Mouse (Mus musculus): ENCODE results near the gene Aff3. TPM values are rescaled to one million over a fixed set of nuclear protein-coding genes. Genes with fewer than 3 reads are reported as not detected.

Gene Aff3
- total and polyA plus RNA-seq, 2 experiments from 2014 or later, result 23.1 to 55.6 TPM

DNA sequence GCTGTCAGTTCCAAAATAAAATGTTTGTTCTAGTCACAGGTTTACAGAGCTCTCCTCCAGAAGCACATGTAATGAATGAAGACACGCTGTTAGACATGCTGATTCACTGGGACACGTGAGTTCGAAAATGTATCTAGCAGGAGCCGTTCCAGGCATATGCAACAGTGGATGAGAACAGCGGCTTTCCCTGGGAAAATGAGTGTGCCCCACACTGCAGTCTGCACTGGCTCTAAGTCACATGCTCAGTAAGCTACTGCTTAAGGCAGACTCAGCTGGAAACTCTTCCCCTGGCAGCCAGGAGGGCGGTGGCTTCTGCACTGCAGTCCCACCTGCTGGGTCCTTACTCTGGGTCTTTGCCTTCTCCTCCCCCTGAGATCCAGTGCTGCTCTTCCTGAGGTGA, 271.2 kb downstream of the Aff3 start:
- TF ChIP-seq CTCF (IDR thresholded peaks at IDR 0.05; ENCODE audit: low read depth), result no peak
- Histone ChIP-seq H3K4me1 (ENCODE audit: insufficient read depth, low read length) (peaks cover 3% of the 10 kb centered on the region; the same call in 1 of the 2 replicates), H3K27me3 (ENCODE audit: insufficient read depth, low read length) (no peaks in the 10 kb centered on the region), H3K9ac (replicated peaks; ENCODE audit: low read length) (no peak overlapping the region), H3K9me3 (ENCODE audit: low read length) (no peaks in the 10 kb centered on the region), H3K27ac (no peak overlapping the region), H3K4me2 (ENCODE audit: low read depth, low read length) (no peak overlapping the region), H3K36me3 (ENCODE audit: insufficient read depth, low read length) (no peaks in the 10 kb centered on the region), H3K4me3 (ENCODE audit: low read length) (no peak overlapping the region)
- DNase-seq (ENCODE audit: low spot score) (peak; percentile 49), ATAC-seq (peak; percentile 58; the same call in 1 of the 2 replicates)
- 11% methylated on average over 6 of the region's 6 CpGs for WGBS

DNA sequence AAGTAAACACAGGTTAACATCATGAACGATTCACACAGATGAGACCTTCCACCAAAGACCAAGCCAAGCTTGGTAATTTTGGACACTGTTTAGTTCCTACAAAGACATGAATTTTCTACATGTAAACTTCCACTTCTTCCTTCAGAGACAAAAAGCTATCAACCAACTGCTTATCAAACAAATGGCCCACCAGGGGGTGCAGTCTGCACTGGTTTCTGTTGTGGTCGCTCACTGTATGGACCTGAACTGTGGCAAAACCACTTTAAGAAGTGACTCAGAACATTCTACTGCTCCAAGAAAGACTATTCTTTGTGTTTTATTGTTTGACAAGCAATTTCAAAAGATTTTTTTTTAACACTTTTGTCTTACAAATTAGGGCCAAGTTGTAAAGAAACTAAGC, 271.8 kb downstream of the Aff3 start:
- DNase-seq (ENCODE audit: low spot score) (peak; percentile 87), ATAC-seq (peak; percentile 35; the same call in 1 of the 2 replicates)
- 44% methylated on average over 2 of the region's 2 CpGs for WGBS
- Histone ChIP-seq H3K27me3 (ENCODE audit: insufficient read depth, low read length) (no peaks in the 10 kb centered on the region), H3K4me3 (ENCODE audit: low read length) (no peak overlapping the region), H3K4me1 (ENCODE audit: insufficient read depth, low read length) (peaks cover 3% of the 10 kb centered on the region; the same call in 1 of the 2 replicates), H3K4me2 (ENCODE audit: low read depth, low read length) (no peak overlapping the region), H3K27ac (no peak overlapping the region), H3K9ac (replicated peaks; ENCODE audit: low read length) (no peak overlapping the region), H3K36me3 (ENCODE audit: insufficient read depth, low read length) (no peaks in the 10 kb centered on the region), H3K9me3 (ENCODE audit: low read length) (no peaks in the 10 kb centered on the region)
- TF ChIP-seq CTCF (IDR thresholded peaks at IDR 0.05; ENCODE audit: low read depth), result peak; percentile 73

DNA sequence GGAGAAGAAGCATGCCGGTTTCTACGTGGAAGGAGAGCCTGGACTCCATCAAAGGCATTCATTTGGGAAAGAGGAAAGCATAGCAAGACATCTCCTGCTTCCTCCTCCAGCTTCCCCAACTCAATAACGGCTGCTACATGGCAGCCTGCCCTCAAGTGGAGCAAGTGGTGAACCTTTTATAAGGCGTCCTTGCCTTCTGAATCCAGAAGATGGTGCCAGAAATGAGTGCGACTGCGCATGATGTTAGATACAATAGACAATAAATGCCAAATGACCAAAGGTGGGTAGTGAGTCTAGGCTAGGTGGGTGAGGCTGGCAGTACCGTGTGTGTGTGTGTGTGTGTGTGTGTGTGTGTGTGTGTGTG, 273.9 kb downstream of the Aff3 start:
- Histone ChIP-seq H3K4me1 (ENCODE audit: insufficient read depth, low read length) (peaks cover 3% of the 10 kb centered on the region; the same call in 1 of the 2 replicates), H3K27me3 (ENCODE audit: insufficient read depth, low read length) (no peaks in the 10 kb centered on the region), H3K4me2 (ENCODE audit: low read depth, low read length) (no peak overlapping the region), H3K4me3 (ENCODE audit: low read length) (no peak overlapping the region), H3K36me3 (ENCODE audit: insufficient read depth, low read length) (no peaks in the 10 kb centered on the region), H3K27ac (0 out of 2 replicates have a peak overlapping the region, but pooled peaks have one; percentile 11), H3K9ac (replicated peaks; ENCODE audit: low read length) (no peak overlapping the region), H3K9me3 (ENCODE audit: low read length) (no peaks in the 10 kb centered on the region)
- TF ChIP-seq CTCF (IDR thresholded peaks at IDR 0.05; ENCODE audit: low read depth), result peak; percentile 68
- ATAC-seq, result no peak
- DNase-seq (ENCODE audit: low spot score), result peak; percentile 77
- WGBS, result 63% methylated on average over 7 of the region's 7 CpGs

DNA sequence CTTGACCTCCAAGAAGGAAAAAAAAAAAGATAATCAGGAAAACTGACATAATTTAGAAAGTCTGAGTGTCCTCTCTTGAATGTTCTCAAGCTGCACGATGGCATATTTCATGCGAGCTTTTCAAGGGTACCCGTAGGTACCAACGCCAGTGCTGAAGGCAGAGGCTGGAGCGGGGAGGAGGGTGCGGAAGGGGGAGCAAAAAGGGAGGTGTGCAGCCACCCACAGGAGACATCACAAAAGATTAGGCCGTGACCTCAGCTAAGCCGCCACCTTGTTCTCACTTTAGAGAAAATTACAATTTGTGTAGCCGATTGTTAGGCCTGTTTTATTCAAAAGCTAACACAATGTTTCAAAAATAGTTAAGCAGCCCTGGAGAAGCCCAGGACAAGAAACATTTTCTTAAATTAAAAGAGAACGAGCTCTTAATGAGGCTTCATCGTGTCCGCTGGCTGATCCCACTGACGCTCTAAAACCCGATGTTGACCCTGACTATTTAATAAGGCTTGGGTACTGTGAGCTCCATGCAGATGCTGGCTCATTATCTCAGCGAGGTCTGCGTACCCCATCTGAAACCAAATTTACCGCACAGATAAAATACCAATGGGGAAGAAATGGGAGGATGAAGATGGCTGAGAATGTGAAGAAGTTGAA, 274.4 kb downstream of the Aff3 start:
- H3K4me2 ChIP-seq (ENCODE audit: low read depth, low read length), result no peak overlapping the region
- H3K4me3 ChIP-seq (ENCODE audit: low read length), result no peak overlapping the region
- ATAC-seq, result no peak
- H3K27me3 ChIP-seq (ENCODE audit: insufficient read depth, low read length), result no peaks in the 10 kb centered on the region
- no peaks in the 10 kb centered on the region for H3K9me3 ChIP-seq (ENCODE audit: low read length)
- no peak overlapping the region for H3K9ac ChIP-seq (replicated peaks; ENCODE audit: low read length)
- H3K27ac ChIP-seq, result 0 out of 2 replicates have a peak overlapping the region, but pooled peaks have one; percentile 11
- no peak for TF ChIP-seq CTCF (IDR thresholded peaks at IDR 0.05; ENCODE audit: low read depth)
- H3K36me3 ChIP-seq (ENCODE audit: insufficient read depth, low read length), result no peaks in the 10 kb centered on the region
- DNase-seq (ENCODE audit: low spot score), result no peak
- WGBS, result 60% methylated on average over 17 of the region's 17 CpGs
- peaks cover 3% of the 10 kb centered on the region; the same call in 1 of the 2 replicates for H3K4me1 ChIP-seq (ENCODE audit: insufficient read depth, low read length)

DNA sequence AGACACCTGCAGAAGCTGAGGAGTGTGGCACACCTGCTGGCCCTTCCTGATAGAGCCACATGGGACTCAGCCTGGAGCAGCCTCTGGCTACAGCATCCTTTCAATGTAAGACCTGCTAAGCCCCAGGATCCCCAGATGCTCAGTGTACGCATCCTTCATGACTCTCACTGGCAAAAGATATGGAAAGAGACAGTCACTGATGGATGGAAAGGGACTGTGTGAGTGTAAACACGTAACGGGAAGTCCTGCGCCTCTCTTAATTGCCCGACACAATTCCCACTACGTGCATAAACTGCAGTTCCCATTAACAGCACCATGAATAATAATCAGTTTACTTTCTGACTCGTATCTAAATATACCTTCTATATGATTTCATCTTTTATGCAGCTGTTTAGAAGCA, 275.2 kb downstream of the Aff3 start:
- Histone ChIP-seq H3K27me3 (ENCODE audit: insufficient read depth, low read length) (no peaks in the 10 kb centered on the region), H3K9ac (replicated peaks; ENCODE audit: low read length) (no peak overlapping the region), H3K36me3 (ENCODE audit: insufficient read depth, low read length) (no peaks in the 10 kb centered on the region), H3K27ac (no peak overlapping the region), H3K4me3 (ENCODE audit: low read length) (no peak overlapping the region), H3K9me3 (ENCODE audit: low read length) (no peaks in the 10 kb centered on the region), H3K4me1 (ENCODE audit: insufficient read depth, low read length) (no peaks in the 10 kb centered on the region), H3K4me2 (ENCODE audit: low read depth, low read length) (no peak overlapping the region)
- no peak for TF ChIP-seq CTCF (IDR thresholded peaks at IDR 0.05; ENCODE audit: low read depth)
- DNase-seq (ENCODE audit: low spot score) (no peak), ATAC-seq (no peak)
- WGBS, result 68% methylated on average over 7 of the region's 7 CpGs

DNA sequence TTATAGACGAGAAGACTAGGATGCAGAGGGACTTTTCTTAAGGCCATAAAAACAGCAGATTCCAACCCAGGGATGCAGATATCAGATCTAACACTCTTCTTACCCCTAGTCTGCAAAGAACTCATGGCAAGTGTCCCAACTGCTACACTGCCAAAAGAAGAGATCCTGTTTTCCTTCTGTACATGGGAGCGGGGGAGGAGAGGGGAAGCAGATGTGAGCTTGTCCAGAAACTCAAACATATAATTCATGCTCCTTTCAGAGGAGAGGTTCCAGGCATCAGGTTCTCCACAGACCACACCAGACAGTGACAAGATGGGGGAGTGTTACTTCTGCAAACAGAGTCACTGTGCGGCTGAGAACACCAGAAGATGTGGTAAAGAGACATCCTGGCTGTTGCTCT, 276.3 kb downstream of the Aff3 start:
- H3K27ac ChIP-seq, result no peak overlapping the region
- 0 out of 2 replicates have a peak, but pooled peaks cover 7% of the 10 kb centered on the region for H3K4me1 ChIP-seq (ENCODE audit: insufficient read depth, low read length)
- H3K9me3 ChIP-seq (ENCODE audit: low read length), result no peaks in the 10 kb centered on the region
- H3K4me3 ChIP-seq (ENCODE audit: low read length), result no peak overlapping the region
- ATAC-seq (no peak), DNase-seq (ENCODE audit: low spot score) (no peak)
- no peak overlapping the region for H3K9ac ChIP-seq (replicated peaks; ENCODE audit: low read length)
- H3K27me3 ChIP-seq (ENCODE audit: insufficient read depth, low read length), result no peaks in the 10 kb centered on the region
- H3K36me3 ChIP-seq (ENCODE audit: insufficient read depth, low read length), result no peaks in the 10 kb centered on the region
- 83% methylated on average over 3 of the region's 3 CpGs for WGBS
- H3K4me2 ChIP-seq (ENCODE audit: low read depth, low read length), result no peak overlapping the region
- no peak for TF ChIP-seq CTCF (IDR thresholded peaks at IDR 0.05; ENCODE audit: low read depth)

DNA sequence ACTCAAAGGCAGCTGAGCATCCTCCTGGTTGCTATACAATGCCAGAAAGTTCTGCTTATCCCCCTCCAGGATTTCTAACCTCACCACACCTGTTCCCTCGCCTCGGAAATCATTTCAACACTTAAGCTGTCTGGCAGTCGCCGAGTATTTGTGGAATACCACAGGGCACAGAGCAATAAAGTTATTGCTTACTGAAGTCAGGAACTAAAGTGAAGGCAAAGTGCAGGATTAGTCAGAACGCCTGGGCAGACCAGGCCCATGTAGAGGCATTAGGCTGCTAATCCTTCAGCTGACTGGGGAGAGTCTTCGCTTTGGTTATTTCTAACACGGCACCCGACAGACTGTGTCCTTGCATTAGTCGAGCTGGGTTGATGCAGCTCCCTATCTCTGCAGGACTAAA, 277.3 kb downstream of the Aff3 start:
- Histone ChIP-seq H3K4me1 (ENCODE audit: insufficient read depth, low read length) (0 out of 2 replicates have a peak, but pooled peaks cover 7% of the 10 kb centered on the region), H3K9me3 (ENCODE audit: low read length) (no peaks in the 10 kb centered on the region), H3K9ac (replicated peaks; ENCODE audit: low read length) (no peak overlapping the region), H3K4me2 (ENCODE audit: low read depth, low read length) (no peak overlapping the region), H3K27ac (no peak overlapping the region), H3K36me3 (ENCODE audit: insufficient read depth, low read length) (no peaks in the 10 kb centered on the region), H3K4me3 (ENCODE audit: low read length) (no peak overlapping the region), H3K27me3 (ENCODE audit: insufficient read depth, low read length) (no peaks in the 10 kb centered on the region)
- DNase-seq (ENCODE audit: low spot score), result no peak
- WGBS, result 65% methylated on average over 9 of the region's 9 CpGs
- 0 out of 2 replicates have a peak, but pooled peaks have one; percentile 16 for ATAC-seq
- TF ChIP-seq CTCF (IDR thresholded peaks at IDR 0.05; ENCODE audit: low read depth), result no peak

Measured in hindbrain, postnatal 0 days (tissue).